Mouse (Mus musculus) heart, adult 2 months (tissue): Measurements from ENCODE around the gene Fyn. TPM values are rescaled to one million over a fixed set of nuclear protein-coding genes. Genes with fewer than 3 reads are reported as not detected.

Experiments
- DNase-seq, 2 experiments: peaks; one replicate each; pipeline ENCODE4 v3.0.0; 2021
- H3K27ac ChIP-seq: fragments of 200-600 bp; 2 replicates; pipeline ENCODE4 v1.8.1; 2022
- H3K27me3 ChIP-seq: fragments of 200-500 bp; 2 replicates; pipeline ENCODE4 v1.6.1; 2012; ENCODE audit warnings: mild to moderate bottlenecking, low read length, inconsistent platforms, mixed read lengths; ENCODE audit not compliant: control insufficient read depth, insufficient read depth
- H3K36me3 ChIP-seq: fragments of 200-500 bp; 2 replicates; pipeline ENCODE4 v1.6.1; 2012; ENCODE audit warnings: low read length, inconsistent platforms; ENCODE audit not compliant: control insufficient read depth, insufficient read depth
- H3K4me1 ChIP-seq: fragments of 200-500 bp; 2 replicates; pipeline ENCODE4 v1.6.1; 2011; ENCODE audit warnings: low read length; ENCODE audit not compliant: control insufficient read depth, insufficient read depth
- H3K4me3 ChIP-seq: fragments of 200-600 bp; 2 replicates; pipeline ENCODE4 v1.8.1; 2022
- H3K79me2 ChIP-seq: fragments of 200-500 bp; replicated peaks from 2 replicates; pipeline ENCODE4 v1.6.1; 2012; ENCODE audit warnings: mild to moderate bottlenecking, inconsistent platforms, low read length, moderate library complexity, mixed read lengths; ENCODE audit not compliant: control insufficient read depth, insufficient read depth
- H3K9ac ChIP-seq: fragments of 200-500 bp; 2 replicates; pipeline ENCODE4 v1.6.1; 2012; ENCODE audit warnings: low read depth, mild to moderate bottlenecking, control low read depth, inconsistent platforms, low read length, mixed read lengths
- CTCF ChIP-seq: fragments of 200-600 bp; IDR thresholded peaks from 2 replicates; pipeline ENCODE4 v1.8.1; 2022; ENCODE audit warnings: antibody characterized with exemption, mild to moderate bottlenecking, moderate library complexity
- EP300 ChIP-seq: fragments of 200-500 bp; IDR thresholded peaks from 2 replicates; pipeline ENCODE4 v1.6.1; 2011; ENCODE audit warnings: low read depth, low read length, control low read depth; ENCODE audit not compliant: insufficient read depth
- POLR2A ChIP-seq: fragments of 200-500 bp; IDR thresholded peaks from 2 replicates; pipeline ENCODE4 v1.6.1; 2011; ENCODE audit warnings: mild to moderate bottlenecking, low read depth, low read length, control low read depth; ENCODE audit not compliant: insufficient read depth
- WGBS: fragments of 180-500 bp; shearing (Covaris S2); methylation state at CpG from one replicate; pipeline ENCODE4 v1.1.7; 2018; 5-methylcytosine and 5-hydroxymethylcytosine counted together
- intact Hi-C: fragments of 180-260 bp; cut with DNase I; formaldehyde crosslinking; loops from one replicate; pipeline ENCODE4 v1.15.1; 2025
- polyA plus RNA-seq: library from polyadenylated mRNA; depleted of rRNA; stranded (reverse); fragments of >200 nt; gene quantifications from 2 replicates; pipeline ENCODE4 v1.2.3, GENCODE M21; 2012
- total RNA-seq, 2 experiments: library from RNA; stranded (reverse); gene quantifications; 2 replicates each; pipeline ENCODE4 v1.2.3; 2021

Gene Fyn
- total and polyA plus RNA-seq, 3 experiments: 23.2 to 29.7 (median 26.1) TPM

DNA sequence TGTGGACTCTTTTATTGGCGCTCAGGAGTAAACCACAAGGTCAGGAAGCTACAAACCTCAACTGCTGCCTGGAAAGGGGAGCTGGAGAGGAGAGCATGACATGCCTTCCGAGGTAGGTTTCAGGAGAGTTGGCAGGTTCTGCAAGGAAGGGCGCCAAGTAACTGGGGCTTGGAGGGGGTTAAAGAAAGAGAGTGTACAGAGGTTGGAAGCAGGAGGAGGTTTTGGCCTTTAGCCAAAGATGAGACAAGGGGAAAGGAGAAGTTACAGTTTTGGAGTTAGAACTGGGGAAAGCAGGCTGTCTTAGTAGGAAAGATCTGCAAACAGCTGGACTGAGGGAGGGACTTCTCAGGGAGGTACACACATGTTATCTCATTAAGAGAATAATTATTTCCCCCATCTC, 227.2 kb downstream of the Fyn start:
- Histone ChIP-seq H3K4me1 (no peaks in the 10 kb centered on the region), H3K79me2 (no peaks in the 10 kb centered on the region), H3K9ac (no peak overlapping the region), H3K27me3 (no peaks in the 10 kb centered on the region), H3K27ac (no peak overlapping the region), H3K4me3 (no peak overlapping the region), H3K36me3 (no peaks in the 10 kb centered on the region)
- no peak for DNase-seq
- intact Hi-C loops: no loop called here
- 62% methylated on average over 3 of the region's 3 CpGs for WGBS
- TF ChIP-seq EP300 (no peak), POLR2A (no peak), CTCF (no peak)

DNA sequence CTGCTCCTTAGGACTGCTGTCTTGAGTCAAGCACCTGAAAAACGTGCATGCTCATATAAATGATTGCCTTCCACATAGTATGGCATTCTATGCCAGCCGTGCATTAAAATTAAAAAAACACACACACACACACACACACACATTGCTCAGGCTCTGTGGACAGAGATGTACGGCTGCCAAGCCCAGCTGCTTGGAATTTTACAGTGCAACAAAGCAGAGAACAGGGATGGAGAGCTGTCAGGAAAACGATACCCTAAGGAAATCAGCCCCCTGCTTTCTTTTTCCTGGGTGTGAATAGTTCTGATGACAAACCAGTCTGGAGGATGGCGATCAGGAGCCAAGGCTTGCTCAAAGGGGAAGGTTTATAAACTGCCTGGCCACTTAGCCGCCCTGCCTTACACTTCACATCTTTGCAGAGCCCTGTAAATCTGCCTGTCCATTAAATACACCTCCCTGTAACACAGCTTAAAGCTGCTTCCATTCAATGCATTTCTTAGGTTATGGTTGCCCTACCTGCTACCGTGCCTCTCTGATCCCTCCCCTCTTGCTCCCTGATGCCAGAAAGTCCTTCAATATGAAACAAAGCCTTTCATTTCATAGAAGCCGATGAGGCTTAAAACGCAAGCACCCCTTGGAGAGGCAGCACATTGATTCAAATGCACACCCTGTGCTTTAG, 228.6 kb downstream of the Fyn start:
- no peak overlapping the region for H3K9ac ChIP-seq
- no peaks in the 10 kb centered on the region for H3K79me2 ChIP-seq
- no peak overlapping the region for H3K4me3 ChIP-seq
- H3K36me3 ChIP-seq: no peaks in the 10 kb centered on the region
- no peak overlapping the region for H3K27ac ChIP-seq
- intact Hi-C loops: no loop called here
- TF ChIP-seq EP300 (no peak), POLR2A (no peak), CTCF (no peak)
- H3K4me1 ChIP-seq: no peaks in the 10 kb centered on the region
- H3K27me3 ChIP-seq: no peaks in the 10 kb centered on the region
- DNase-seq: no peak
- WGBS: 61% methylated on average over 9 of the region's 9 CpGs

DNA sequence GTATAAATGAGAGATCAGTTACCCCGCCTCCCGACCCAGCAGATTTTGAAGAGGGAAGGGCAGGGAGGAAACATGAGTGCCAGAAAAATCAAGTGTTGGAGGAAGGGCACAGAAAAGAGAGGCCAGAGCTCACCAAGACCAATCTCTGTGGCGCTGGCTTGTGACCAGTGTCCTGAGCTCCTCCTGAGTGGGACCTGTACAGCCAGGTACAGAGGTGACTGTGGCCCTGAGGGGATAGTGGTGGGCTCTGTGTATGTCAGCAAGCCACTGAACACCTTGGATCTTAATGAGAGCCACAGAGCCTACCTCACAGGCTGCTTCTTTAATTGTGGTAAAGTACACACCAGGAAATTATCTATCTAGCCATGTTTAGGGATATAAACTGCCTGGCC, 229.1 kb downstream of the Fyn start:
- Histone ChIP-seq H3K4me1 (no peaks in the 10 kb centered on the region), H3K4me3 (no peak overlapping the region), H3K27ac (no peak overlapping the region), H3K27me3 (no peaks in the 10 kb centered on the region), H3K36me3 (no peaks in the 10 kb centered on the region), H3K79me2 (no peaks in the 10 kb centered on the region), H3K9ac (no peak overlapping the region)
- WGBS: 63% methylated on average over 3 of the region's 3 CpGs
- TF ChIP-seq EP300: no peak
- no peak for TF ChIP-seq POLR2A
- TF ChIP-seq CTCF: no peak
- no peak for DNase-seq
- intact Hi-C loops: no loop called here

DNA sequence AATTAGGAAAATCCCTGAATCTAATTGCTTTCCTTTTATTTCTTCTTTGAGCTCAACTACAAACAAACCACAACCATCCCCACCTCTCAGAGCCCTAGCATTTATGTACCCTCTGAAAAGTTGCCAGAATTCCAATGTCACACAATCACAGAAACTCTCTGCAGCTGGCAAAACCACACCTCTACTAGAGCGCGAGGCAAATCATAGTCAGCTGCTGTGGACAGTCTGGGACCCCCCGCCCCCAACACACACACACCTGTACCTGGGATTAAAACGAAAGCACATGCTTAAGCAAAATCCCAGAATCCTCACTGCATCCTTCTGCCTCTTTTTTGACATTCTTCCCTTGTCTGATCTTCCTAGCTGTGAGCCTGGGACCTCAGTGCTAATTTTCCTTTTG, 230.9 kb downstream of the Fyn start:
- Histone ChIP-seq H3K27ac (no peak overlapping the region), H3K27me3 (no peaks in the 10 kb centered on the region), H3K4me3 (no peak overlapping the region), H3K36me3 (no peaks in the 10 kb centered on the region), H3K4me1 (no peaks in the 10 kb centered on the region), H3K79me2 (no peaks in the 10 kb centered on the region), H3K9ac (no peak overlapping the region)
- TF ChIP-seq POLR2A (no peak), EP300 (no peak), CTCF (no peak)
- 85% methylated on average over 4 of the region's 4 CpGs for WGBS
- DNase-seq: no peak
- intact Hi-C loops: no loop called here

DNA sequence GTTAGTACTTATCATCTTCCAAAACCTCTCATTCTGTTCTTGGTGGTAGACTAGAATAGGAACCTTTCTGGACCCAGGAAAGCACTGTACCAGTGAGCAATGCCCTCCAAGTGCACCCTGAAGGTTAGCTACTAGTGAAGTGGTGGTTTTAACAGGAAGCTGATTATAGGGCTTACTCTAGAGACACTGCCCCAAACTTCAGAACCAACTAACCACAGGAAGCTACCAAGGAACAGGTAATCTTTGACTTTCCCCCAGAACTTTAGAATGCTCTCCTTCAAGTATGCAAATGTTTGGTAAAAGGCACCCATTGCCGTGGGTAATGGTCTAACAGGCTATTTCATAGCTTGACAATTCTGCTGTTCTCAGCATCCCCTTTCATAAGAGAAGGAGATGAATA, 231.5 kb downstream of the Fyn start:
- Histone ChIP-seq H3K4me3 (no peak overlapping the region), H3K79me2 (no peaks in the 10 kb centered on the region), H3K27ac (no peak overlapping the region), H3K9ac (no peak overlapping the region), H3K4me1 (no peaks in the 10 kb centered on the region), H3K27me3 (no peaks in the 10 kb centered on the region), H3K36me3 (no peaks in the 10 kb centered on the region)
- intact Hi-C loops: no loop called here
- 73% methylated on average over 1 of the region's 1 CpGs for WGBS
- TF ChIP-seq CTCF: no peak
- TF ChIP-seq POLR2A: no peak
- no peak for TF ChIP-seq EP300
- no peak for DNase-seq

DNA sequence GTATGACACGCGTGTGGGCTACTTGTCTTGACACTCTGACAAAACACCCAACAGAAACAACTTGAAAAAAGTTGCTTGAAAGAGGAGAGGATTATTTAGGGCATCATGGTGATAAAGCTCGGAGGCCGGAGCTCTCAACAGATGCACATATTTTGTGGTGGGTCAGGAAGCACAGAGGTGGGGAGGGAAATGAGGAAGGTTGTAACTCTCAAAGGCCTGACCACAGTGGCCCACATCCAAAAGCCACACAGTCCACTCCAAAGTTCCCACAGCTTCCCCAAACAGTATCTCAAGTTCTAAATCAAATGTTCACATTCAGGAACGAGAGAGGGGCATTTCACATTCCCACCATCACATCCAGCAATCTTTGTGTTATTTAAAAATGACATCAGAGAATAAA, 232.4 kb downstream of the Fyn start:
- no peaks in the 10 kb centered on the region for H3K4me1 ChIP-seq
- H3K4me3 ChIP-seq: no peak overlapping the region
- no peak overlapping the region for H3K9ac ChIP-seq
- DNase-seq: no peak
- H3K27ac ChIP-seq: no peak overlapping the region
- H3K79me2 ChIP-seq: no peaks in the 10 kb centered on the region
- TF ChIP-seq POLR2A: no peak
- no peak for TF ChIP-seq CTCF
- TF ChIP-seq EP300: no peak
- intact Hi-C loops: no loop called here
- H3K27me3 ChIP-seq: no peaks in the 10 kb centered on the region
- H3K36me3 ChIP-seq: no peaks in the 10 kb centered on the region
- WGBS: 62% methylated on average over 5 of the region's 5 CpGs
